ENCODE assay signal across 13 mouse cellular contexts in genomic region chr7:141510681-141511191, GRCm38 (mm10). TPM values are rescaled to one million over a fixed set of nuclear protein-coding genes. Genes with fewer than 3 reads are reported as not detected.
DNase-seq lines count a peak whose midpoint lies in the region; ATAC-seq and TF ChIP-seq lines count a peak whose summit lies in the region.
"Had no signal": no experiment of that assay in that cellular context is flagged by ENCODE, and none has a peak within 500 bp of the region (broad histone marks: within the 10 kb centered on the region; RNA-seq: fewer than 3 reads in every experiment).

No protein-coding gene starts in this region.

- no peaks in the 10 kb centered on the region; the same call in 1 of the 2 replicates for H3K4me1 ChIP-seq in heart, adult 2 months (ENCODE audit: control insufficient read depth, insufficient read depth, low read length)
- no peaks in the 10 kb centered on the region for H3K4me1 ChIP-seq in lung, adult 2 months (ENCODE audit: control insufficient read depth, insufficient read depth, low read length)
- no peaks in the 10 kb centered on the region for H3K4me1 ChIP-seq in limb, embryonic 15.5 days
- H3K4me1 ChIP-seq: stomach, embryonic 15.5 days had no signal

- intact Hi-C loops in heart, adult 2 months (cut with DNase I) = no loop called here

- TF ChIP-seq CTCF in heart, adult 2 months (IDR thresholded peaks at IDR 0.05) = no peak
- TF ChIP-seq CTCF in lung, adult 2 months (IDR thresholded peaks at IDR 0.05; ENCODE audit: insufficient read depth, low read length) = no peak

- no peaks in the 10 kb centered on the region for H3K9me3 ChIP-seq in limb, embryonic 15.5 days
- H3K9me3 ChIP-seq: stomach, embryonic 15.5 days had no signal

- no peak overlapping the region for H3K9ac ChIP-seq in heart, adult 2 months (ENCODE audit: low read depth, low read length)
- no peak overlapping the region for H3K9ac ChIP-seq in limb, embryonic 15.5 days
- H3K9ac ChIP-seq: stomach, embryonic 15.5 days had no signal

- DNase-seq in heart, adult 2 months = no peak
- DNase-seq in heart, adult 9 months (ENCODE audit: low spot score in 2 of 2) = no peak
- peak; percentile 25 for DNase-seq in lung, postnatal 10 days
- no peak for DNase-seq in lung, adult 2 months
- peak; percentile 64 to 80 for DNase-seq in cerebellum, postnatal 14 days
- no peak for DNase-seq in embryo, embryonic 10.5 days (ENCODE audit: low spot score)
- no peak for DNase-seq in kidney, adult 11 months
- DNase-seq: gastrocnemius, postnatal 10 days; lung, adult 18-20 months; thymus, postnatal 4 days had no signal

- no peaks in the 10 kb centered on the region for H3K36me3 ChIP-seq in heart, adult 2 months (ENCODE audit: control insufficient read depth, insufficient read depth, low read length)
- H3K36me3 ChIP-seq in limb, embryonic 15.5 days = peaks cover 29% of the 10 kb centered on the region

- H3K4me3 ChIP-seq in heart, adult 2 months = no peak overlapping the region
- H3K4me3 ChIP-seq in lung, adult 2 months (replicated peaks; ENCODE audit: extremely low read depth, low read depth, low read length) = no peak overlapping the region
- no peak overlapping the region for H3K4me3 ChIP-seq in limb, embryonic 15.5 days
- H3K4me3 ChIP-seq: stomach, embryonic 15.5 days had no signal

- 69% methylated on average over 8 of the region's 8 CpGs for WGBS in heart, adult 2 months
- 80% methylated on average over 8 of the region's 8 CpGs for WGBS in lung, adult 2 months
- 68% methylated on average over 8 of the region's 8 CpGs for WGBS in limb, embryonic 15.5 days

- TF ChIP-seq POLR2A in heart, adult 2 months (IDR thresholded peaks at IDR 0.05; ENCODE audit: insufficient read depth, low read depth, low read length) = no peak
- no peak for TF ChIP-seq POLR2A in lung, adult 2 months (IDR thresholded peaks at IDR 0.05; ENCODE audit: borderline replicate concordance, extremely low read depth, low read depth, low read length)

- no peak for TF ChIP-seq EP300 in heart, adult 2 months (IDR thresholded peaks at IDR 0.05; ENCODE audit: insufficient read depth, low read depth, low read length)

- H3K4me2 ChIP-seq in limb, embryonic 15.5 days = no peak overlapping the region
- H3K4me2 ChIP-seq: stomach, embryonic 15.5 days had no signal

- ATAC-seq in limb, embryonic 15.5 days (ENCODE audit: insufficient number of reproducible peaks, low FRiP score, low TSS enrichment, low read depth) = no peak

- no peaks in the 10 kb centered on the region for H3K27me3 ChIP-seq in heart, adult 2 months (ENCODE audit: control insufficient read depth, insufficient read depth, low read length)
- H3K27me3 ChIP-seq in limb, embryonic 15.5 days = no peaks in the 10 kb centered on the region
- H3K27me3 ChIP-seq: stomach, embryonic 15.5 days had no signal

- peak overlapping the region; percentile 13; the same call in 1 of the 2 replicates for H3K27ac ChIP-seq in heart, adult 2 months
- 0 out of 2 replicates have a peak overlapping the region, but pooled peaks have one; percentile 3 for H3K27ac ChIP-seq in limb, embryonic 15.5 days
- H3K27ac ChIP-seq: kidney, postnatal 0 days; stomach, embryonic 15.5 days had no signal

- no peaks in the 10 kb centered on the region for H3K79me2 ChIP-seq in heart, adult 2 months (replicated peaks; ENCODE audit: control insufficient read depth, insufficient read depth, low read length)

RNA-seq across cellular contexts. Expression of gene Chid1, which starts 28.9 kb away (rescaled TPM):
- 10 to 100 TPM; 45.9 to 52.7 TPM for total RNA-seq in heart, adult 2 months (2021)
- polyA plus RNA-seq in heart, adult 2 months (2012; rRNA removed) = 20.2 and 30.1 TPM in 2 replicates
- 19.6 and 20.4 TPM in 2 replicates for polyA plus RNA-seq in lung, adult 2 months (2012; rRNA removed)
- 44.0 and 49.7 TPM in 2 replicates for polyA plus RNA-seq in limb, embryonic 15.5 days (2015; fragmentation: Nextera tagmentation; extraction: Ambion mirVana)

RNA-seq across cellular contexts. Expression of gene Tspan4, which starts 35.7 kb away (rescaled TPM):
- 10 to 100 TPM; 17.1 to 40.0 TPM for total RNA-seq in heart, adult 2 months (2021)
- polyA plus RNA-seq in heart, adult 2 months (2012; rRNA removed) = 61.9 and 77.5 TPM in 2 replicates
- 91.1 and 150 TPM in 2 replicates for polyA plus RNA-seq in lung, adult 2 months (2012; rRNA removed)
- polyA plus RNA-seq in limb, embryonic 15.5 days (2015; fragmentation: Nextera tagmentation; extraction: Ambion mirVana) = 71.4 and 79.1 TPM in 2 replicates

RNA-seq across cellular contexts. Expression of gene Polr2l, which starts 35.8 kb away (rescaled TPM):
- 10 to 100 TPM; 71.7 to 82.8 TPM for total RNA-seq in heart, adult 2 months (2021)
- polyA plus RNA-seq in heart, adult 2 months (2012; rRNA removed) = 62.6 and 64.4 TPM in 2 replicates
- polyA plus RNA-seq in lung, adult 2 months (2012; rRNA removed) = 29.0 and 30.9 TPM in 2 replicates
- polyA plus RNA-seq in limb, embryonic 15.5 days (2015; fragmentation: Nextera tagmentation; extraction: Ambion mirVana) = 54.7 and 57.5 TPM in 2 replicates

RNA-seq across cellular contexts. Expression of gene Cd151, which starts 43.5 kb away (rescaled TPM):
- total RNA-seq in heart, adult 2 months (2021) = 100 to 1,000 TPM; 272 to 334 TPM
- polyA plus RNA-seq in heart, adult 2 months (2012; rRNA removed) = 395 and 491 TPM in 2 replicates
- polyA plus RNA-seq in lung, adult 2 months (2012; rRNA removed) = 537 and 555 TPM in 2 replicates
- 14.2 and 20.6 TPM in 2 replicates for polyA plus RNA-seq in limb, embryonic 15.5 days (2015; fragmentation: Nextera tagmentation; extraction: Ambion mirVana)

RNA-seq across cellular contexts. Expression of gene Cracr2b, which starts 49.8 kb away (rescaled TPM):
- 10 to 100 TPM; 15.4 to 19.4 TPM for total RNA-seq in heart, adult 2 months (2021)
- polyA plus RNA-seq in heart, adult 2 months (2012; rRNA removed) = 23.8 and 35.0 TPM in 2 replicates
- polyA plus RNA-seq in lung, adult 2 months (2012; rRNA removed) = 177 and 239 TPM in 2 replicates
- 16.4 and 21.6 TPM in 2 replicates for polyA plus RNA-seq in limb, embryonic 15.5 days (2015; fragmentation: Nextera tagmentation; extraction: Ambion mirVana)

Comparison
In these comparisons a context has a peak if more than half of its experiments do, and no peak if none do; other contexts are left out.
1. DNase-seq: peak in lung, postnatal 10 days (single experiment) and cerebellum, postnatal 14 days (2 of 2); none in heart, adult 2 months (0 of 2), heart, adult 9 months (0 of 2), lung, adult 2 months (single experiment), embryo, embryonic 10.5 days (single experiment) and kidney, adult 11 months (single experiment).